Comparison of ENCODE assay signal across 9 mouse cellular contexts in the genomic region with DNA sequence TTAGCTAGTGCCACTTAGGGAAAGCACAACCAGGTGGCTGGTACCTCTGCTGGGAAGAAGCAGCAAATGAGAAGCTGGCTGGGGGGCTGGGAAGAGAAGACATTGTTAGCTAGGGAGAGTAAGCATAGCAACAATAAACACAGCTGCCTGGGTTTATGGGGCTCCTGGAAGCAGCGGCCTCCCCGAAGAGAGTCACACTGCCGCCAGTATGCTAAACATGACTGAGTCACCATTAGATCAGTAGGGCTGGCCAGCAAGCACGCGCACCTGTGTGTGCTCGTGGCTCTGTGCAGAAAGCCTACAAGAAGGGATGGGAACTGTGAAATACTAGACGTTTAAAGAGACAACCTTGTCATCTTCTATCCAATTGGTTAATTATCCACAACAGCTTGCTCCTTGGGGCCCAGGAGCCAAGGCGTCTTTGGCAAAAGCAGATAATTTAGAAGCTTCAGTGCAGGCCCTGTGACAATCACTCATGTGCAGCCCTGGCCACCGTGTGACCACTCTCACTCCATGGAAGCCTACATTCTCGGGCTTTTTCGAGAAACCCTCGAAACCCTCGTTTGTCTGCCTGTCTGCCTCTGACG. TPM values are rescaled to one million over a fixed set of nuclear protein-coding genes. Genes with fewer than 3 reads are reported as not detected.
DNase-seq lines count a peak whose midpoint lies in the region; ATAC-seq and TF ChIP-seq lines count a peak whose summit lies in the region.
"Had no signal": no experiment of that assay in that cellular context is flagged by ENCODE, and none has a peak within 500 bp of the region (broad histone marks: within the 10 kb centered on the region; RNA-seq: fewer than 3 reads in every experiment).

No protein-coding gene starts in this region.

- H3K4me1 ChIP-seq in heart, postnatal 0 days (ENCODE audit: control insufficient read depth, insufficient read depth): peaks cover 61% of the 10 kb centered on the region
- H3K4me1 ChIP-seq in intestine, embryonic 15.5 days (replicated peaks): peaks cover 25% of the 10 kb centered on the region
- 0 out of 2 replicates have a peak, but pooled peaks cover 4% of the 10 kb centered on the region for H3K4me1 ChIP-seq in stomach, postnatal 0 days (replicated peaks; ENCODE audit: control insufficient read depth, insufficient read depth)

- H3K9me3 ChIP-seq in heart, postnatal 0 days (replicated peaks; ENCODE audit: control insufficient read depth, low read length): no peaks in the 10 kb centered on the region
- no peaks in the 10 kb centered on the region for H3K9me3 ChIP-seq in intestine, embryonic 15.5 days
- H3K9me3 ChIP-seq in stomach, postnatal 0 days (ENCODE audit: control insufficient read depth, low read length): no peaks in the 10 kb centered on the region

- no peaks in the 10 kb centered on the region for H3K36me3 ChIP-seq in heart, postnatal 0 days (replicated peaks; ENCODE audit: control insufficient read depth, insufficient read depth, low read length)
- H3K36me3 ChIP-seq in intestine, embryonic 15.5 days: no peaks in the 10 kb centered on the region
- no peaks in the 10 kb centered on the region for H3K36me3 ChIP-seq in stomach, postnatal 0 days (ENCODE audit: control insufficient read depth, insufficient read depth, low read length)

- H3K27ac ChIP-seq in heart, postnatal 0 days (ENCODE audit: low read depth): peak overlapping the region; percentile 83; the same call in 1 of the 2 replicates
- H3K27ac ChIP-seq in intestine, embryonic 15.5 days: peak overlapping the region; percentile 44; the same call in 1 of the 2 replicates
- H3K27ac ChIP-seq in stomach, postnatal 0 days (replicated peaks): no peak overlapping the region

- TF ChIP-seq CTCF in heart, postnatal 0 days (IDR thresholded peaks at IDR 0.05; ENCODE audit: low read depth): no peak
- TF ChIP-seq CTCF in stomach, postnatal 0 days (IDR thresholded peaks at IDR 0.05; ENCODE audit: low read depth): no peak

- H3K9ac ChIP-seq in heart, postnatal 0 days (replicated peaks; ENCODE audit: low read depth, low read length): no peak overlapping the region
- H3K9ac ChIP-seq in intestine, embryonic 15.5 days: no peak overlapping the region
- H3K9ac ChIP-seq in stomach, postnatal 0 days (ENCODE audit: low read length): no peak overlapping the region

- no peak for TF ChIP-seq EP300 in heart, postnatal 0 days (IDR thresholded peaks at IDR 0.05; ENCODE audit: low read depth)
- no peak for TF ChIP-seq EP300 in stomach, postnatal 0 days (optimal IDR thresholded peaks at IDR 0.05)

- no peak overlapping the region for H3K4me3 ChIP-seq in heart, postnatal 0 days (ENCODE audit: low read depth, low read length)
- no peak overlapping the region for H3K4me3 ChIP-seq in intestine, embryonic 15.5 days (replicated peaks)
- no peak overlapping the region for H3K4me3 ChIP-seq in stomach, postnatal 0 days (ENCODE audit: low read depth, low read length)

- no peak overlapping the region for H3K4me2 ChIP-seq in heart, postnatal 0 days (ENCODE audit: low read depth, low read length)
- no peak overlapping the region for H3K4me2 ChIP-seq in intestine, embryonic 15.5 days (replicated peaks)
- H3K4me2 ChIP-seq in stomach, postnatal 0 days (replicated peaks; ENCODE audit: low read depth): no peak overlapping the region

- no peaks in the 10 kb centered on the region for H3K27me3 ChIP-seq in heart, postnatal 0 days (ENCODE audit: control insufficient read depth, insufficient read depth, low read length)
- no peaks in the 10 kb centered on the region for H3K27me3 ChIP-seq in intestine, embryonic 15.5 days (replicated peaks)
- no peaks in the 10 kb centered on the region for H3K27me3 ChIP-seq in stomach, postnatal 0 days (ENCODE audit: control insufficient read depth, insufficient read depth, low read length)

- DNase-seq in heart, postnatal 0 days (ENCODE audit: low spot score): no peak
- no peak for DNase-seq in heart, adult 18-20 months
- peak; percentile 41 for DNase-seq in urinary bladder, postnatal 14 days (ENCODE audit: low spot score)
- no peak for DNase-seq in urinary bladder, postnatal 10 days (ENCODE audit: low spot score)
- peak; percentile 45 for DNase-seq in stomach, postnatal 0 days (ENCODE audit: low spot score)
- DNase-seq in natural killer cell, adult 2 months (ENCODE audit: low spot score in 2 of 2): no peak
- DNase-seq: cerebellum, adult 9-10 months had no signal

- ATAC-seq in heart, postnatal 0 days (ENCODE audit: insufficient read depth, low read depth): no peak
- peak; percentile 45; the same call in 1 of the 2 replicates for ATAC-seq in intestine, embryonic 15.5 days
- ATAC-seq in stomach, postnatal 0 days (ENCODE audit: low FRiP score, low TSS enrichment): peak; percentile 60; the same call in 1 of the 2 replicates
- no peak for ATAC-seq in cerebellum, adult (ENCODE audit: insufficient number of reproducible peaks, low FRiP score, low TSS enrichment)

- WGBS in heart, postnatal 0 days: 66% methylated on average over 14 of the region's 14 CpGs
- 34% methylated on average over 14 of the region's 14 CpGs for WGBS in intestine, embryonic 15.5 days
- WGBS in stomach, postnatal 0 days: 41% methylated on average over 14 of the region's 14 CpGs

RNA-seq across cellular contexts. Expression of a gene that starts 9.8 kb away (rescaled TPM):
- 124 and 149 TPM in 2 replicates for total RNA-seq in heart, postnatal 0 days (2014; rRNA removed; ENCODE audit: low replicate concordance)
- polyA plus RNA-seq in heart, postnatal 0 days (2015; fragmentation: Nextera tagmentation; extraction: Ambion mirVana): 58.0 and 66.5 TPM in 2 replicates
- 10 to 100 TPM; 38.7 to 43.8 TPM for total RNA-seq in heart, adult 18-20 months (2021)
- 36.8 and 38.5 TPM in 2 replicates for polyA plus RNA-seq in intestine, embryonic 15.5 days (2015; fragmentation: Nextera tagmentation; extraction: Ambion mirVana)
- polyA plus RNA-seq in stomach, postnatal 0 days (2015; fragmentation: Nextera tagmentation; extraction: Ambion mirVana): 35.3 and 37.3 TPM in 2 replicates

Comparison
In these comparisons a context has a peak if more than half of its experiments do, and no peak if none do; other contexts are left out.
1. DNase-seq: peak in urinary bladder, postnatal 14 days (single experiment) and stomach, postnatal 0 days (single experiment); none in heart, postnatal 0 days (single experiment), heart, adult 18-20 months (0 of 2), urinary bladder, postnatal 10 days (single experiment) and natural killer cell, adult 2 months (0 of 2).
2. ATAC-seq: peak in intestine, embryonic 15.5 days (single experiment) and stomach, postnatal 0 days (single experiment); none in heart, postnatal 0 days (single experiment) and cerebellum, adult (single experiment).